Mouse (Mus musculus): ENCODE data around the gene 4930442H23Rik.
"Not testable (repeated sequence)": the region's sequence is repeated elsewhere in the genome, so short reads cannot be mapped to it uniquely, and the experiment has no call there.

4930442H23Rik gene

GRCm38 (mm10) chr10:81200141-81200540 is 16.5 kb upstream of the 4930442H23Rik start:
- in situ Hi-C loops (cut with MboI; ENCODE audit: unreplicated experiment in 2 of 2): loop anchor here in 1 of 2 experiments (25.0 kb wide), 1 partner anchor 962 kb away; no protein-coding TSS in a partner anchor

DNA sequence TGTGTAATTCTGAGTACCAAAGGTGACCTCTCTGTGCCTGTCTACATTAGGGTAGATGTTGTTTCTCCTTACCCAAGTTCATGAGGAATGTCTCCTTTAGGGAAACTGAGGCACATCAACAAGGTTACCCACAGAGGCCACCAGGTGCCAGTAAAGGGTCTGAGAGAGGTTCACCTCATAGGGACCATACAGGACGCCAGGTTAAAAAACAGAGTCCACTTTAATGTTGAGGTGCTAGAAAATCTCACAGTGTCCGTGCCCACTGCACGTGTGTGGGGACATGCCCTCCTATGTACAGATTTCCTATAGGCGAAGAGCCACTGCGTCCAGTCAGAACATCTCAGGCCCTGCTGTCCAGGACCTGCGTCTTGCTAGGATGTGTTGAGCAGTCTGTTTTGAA is 15.3 kb upstream of the 4930442H23Rik start:
- in situ Hi-C loops (cut with MboI; ENCODE audit: unreplicated experiment in 2 of 2): loop anchor here in 1 of 2 experiments (5.0 to 10.0 kb wide), 2 partner anchors 88 to 356 kb away; partner anchors contain the start of gene Aes

GRCm38 (mm10) chr10:81198230-81198629 is 14.6 kb upstream of the 4930442H23Rik start:
- in situ Hi-C loops (cut with MboI; ENCODE audit: unreplicated experiment in 2 of 2): loop anchor here in 1 of 2 experiments (5.0 to 10.0 kb wide), 2 partner anchors 89 to 357 kb away; partner anchors contain the start of gene Aes

DNA sequence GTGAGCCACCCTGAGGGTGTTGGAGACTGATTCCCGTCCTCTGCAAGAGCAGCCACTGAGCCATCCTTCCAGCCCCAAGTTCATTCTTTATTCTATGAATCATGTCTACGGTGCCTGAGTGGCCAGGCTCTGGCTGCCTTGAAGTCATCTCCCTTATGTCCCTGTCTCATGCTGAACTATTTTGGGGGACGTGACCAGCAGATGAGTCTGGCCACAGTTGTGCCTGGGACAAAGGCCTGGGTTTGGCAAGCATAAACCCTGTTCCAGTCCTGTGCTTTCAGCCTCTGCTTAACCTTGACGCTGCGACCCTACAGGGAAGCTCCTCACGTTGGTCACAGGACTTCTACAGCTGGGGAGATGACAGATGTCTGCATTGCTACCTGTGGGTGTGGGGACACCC is 13.7 kb upstream of the 4930442H23Rik start:
- in situ Hi-C loops (cut with MboI; ENCODE audit: unreplicated experiment in 2 of 2): loop anchor here in 1 of 2 experiments (5.0 to 10.0 kb wide), 2 partner anchors 90 to 357 kb away; partner anchors contain the start of gene Aes

- in situ Hi-C loops (cut with MboI; ENCODE audit: unreplicated experiment in 2 of 2): loop anchor here in 1 of 2 experiments (5.0 to 10.0 kb wide), 2 partner anchors 91 to 358 kb away; partner anchors contain the start of gene Aes
Observed at GRCm38 (mm10) chr10:81196470-81197065, 12.9 kb upstream of the 4930442H23Rik start.

DNA sequence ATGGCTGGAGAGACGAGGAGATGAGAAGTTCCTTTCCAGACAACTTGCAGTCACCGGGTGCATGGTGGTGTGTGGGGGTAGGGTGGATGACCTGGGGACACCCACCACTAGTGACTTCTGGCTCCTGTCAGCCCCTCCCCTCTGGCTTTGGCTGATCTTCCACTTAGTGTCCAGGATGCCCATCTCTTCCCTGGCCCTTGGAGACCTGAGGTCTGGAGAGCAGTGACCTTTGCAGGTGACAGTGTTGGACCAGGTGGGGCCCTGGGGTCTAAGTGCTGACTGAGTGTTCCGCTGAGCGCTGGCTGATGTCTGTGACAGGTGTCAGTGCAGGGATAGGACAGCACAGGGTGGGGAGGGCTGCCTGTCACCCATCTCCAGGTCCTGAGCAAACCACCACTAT is 11.7 kb upstream of the 4930442H23Rik start:
- in situ Hi-C loops (cut with MboI; ENCODE audit: unreplicated experiment in 2 of 2): loop anchor here in 1 of 2 experiments (5.0 to 10.0 kb wide), 2 partner anchors 92 to 360 kb away; partner anchors contain the start of gene Aes

GRCm38 (mm10) chr10:81193991-81194774 is 10.5 kb upstream of the 4930442H23Rik start:
- in situ Hi-C loops (cut with MboI; ENCODE audit: unreplicated experiment in 2 of 2): loop anchor here in 1 of 2 experiments (10.0 kb wide), 1 partner anchor 361 kb away; the partner anchor contains the start of gene Aes

DNA sequence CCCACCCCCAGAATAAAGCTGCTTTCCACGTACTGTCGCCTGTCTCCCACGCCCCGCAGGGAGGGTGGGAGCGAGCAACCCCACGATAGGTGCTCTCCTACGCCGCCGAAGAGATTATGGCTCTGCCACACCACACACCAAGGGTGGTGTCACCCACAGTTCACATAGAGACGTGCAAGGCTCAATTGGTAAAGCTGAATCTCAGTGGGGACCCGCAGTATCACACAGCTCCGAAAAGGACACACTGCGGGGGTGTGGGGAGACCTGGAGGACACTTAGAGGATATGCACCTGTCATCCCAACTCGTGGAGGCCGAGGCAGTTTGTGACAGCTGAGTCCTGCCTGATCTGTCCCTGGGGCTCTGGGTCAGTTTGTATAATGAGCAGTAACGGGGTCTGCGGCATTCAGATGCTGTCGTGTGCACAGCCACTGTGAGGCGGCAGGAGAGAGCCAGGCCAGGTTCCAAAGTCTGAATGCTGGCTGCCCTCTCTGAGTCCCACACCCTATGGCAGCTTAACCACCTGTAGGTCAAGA is 9.4 kb upstream of the 4930442H23Rik start:
- in situ Hi-C loops (cut with MboI; ENCODE audit: unreplicated experiment in 2 of 2): loop anchor here in 1 of 2 experiments (10.0 kb wide), 1 partner anchor 362 kb away; the partner anchor contains the start of gene Aes

- in situ Hi-C loops (cut with MboI; ENCODE audit: unreplicated experiment in 2 of 2): loop anchor here in 1 of 2 experiments (10.0 kb wide), 1 partner anchor 362 kb away; the partner anchor contains the start of gene Aes
Observed at GRCm38 (mm10) chr10:81192270-81192967, 8.8 kb upstream of the 4930442H23Rik start.

- in situ Hi-C loops (cut with MboI; ENCODE audit: unreplicated experiment in 2 of 2): loop anchor here in 1 of 2 experiments (10.0 kb wide), 1 partner anchor 363 kb away; the partner anchor contains the start of gene Aes
Observed at GRCm38 (mm10) chr10:81191342-81191982, 7.8 kb upstream of the 4930442H23Rik start.

GRCm38 (mm10) chr10:81190912-81191321 is 7.3 kb upstream of the 4930442H23Rik start:
- in situ Hi-C loops (cut with MboI; ENCODE audit: unreplicated experiment in 2 of 2): loop anchor here in 1 of 2 experiments (10.0 kb wide), 1 partner anchor 364 kb away; the partner anchor contains the start of gene Aes

DNA sequence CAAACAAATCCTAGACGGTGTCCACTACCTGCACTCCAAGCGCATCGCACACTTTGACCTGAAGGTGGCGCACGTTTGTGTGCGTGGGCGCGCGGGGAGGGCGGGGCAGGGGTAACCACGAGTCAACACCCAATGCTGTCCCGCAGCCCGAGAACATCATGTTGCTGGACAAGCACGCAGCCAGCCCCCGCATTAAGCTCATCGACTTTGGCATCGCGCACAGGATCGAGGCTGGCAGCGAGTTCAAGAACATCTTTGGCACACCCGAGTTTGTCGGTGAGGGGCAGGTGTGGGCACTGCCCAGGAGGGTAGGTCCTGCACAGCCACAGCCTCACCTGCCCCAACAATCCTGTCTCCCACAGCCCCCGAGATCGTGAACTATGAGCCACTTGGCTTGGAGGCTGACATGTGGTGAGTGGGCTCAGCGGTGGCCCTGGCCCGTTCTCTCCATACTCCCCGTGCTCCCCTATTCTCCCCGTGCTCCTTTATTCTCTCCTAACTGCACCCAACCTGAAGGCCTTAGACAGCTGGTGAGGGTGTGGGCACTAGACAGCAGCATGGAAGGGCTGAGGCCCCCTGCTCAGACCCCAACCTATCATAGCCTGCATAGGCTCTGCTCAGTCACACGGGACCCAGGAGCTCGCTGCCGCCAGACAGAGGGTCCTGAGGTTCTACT is 6.7 kb upstream of the 4930442H23Rik start:
- in situ Hi-C loops (cut with MboI; ENCODE audit: unreplicated experiment in 2 of 2): loop anchor here in 1 of 2 experiments (10.0 kb wide), 1 partner anchor 364 kb away; the partner anchor contains the start of gene Aes

- in situ Hi-C loops (cut with MboI; ENCODE audit: unreplicated experiment in 2 of 2): loop anchor here in 1 of 2 experiments (10.0 kb wide), 1 partner anchor 365 kb away; the partner anchor contains the start of gene Aes
Observed at GRCm38 (mm10) chr10:81189821-81190220, 6.2 kb upstream of the 4930442H23Rik start.

DNA sequence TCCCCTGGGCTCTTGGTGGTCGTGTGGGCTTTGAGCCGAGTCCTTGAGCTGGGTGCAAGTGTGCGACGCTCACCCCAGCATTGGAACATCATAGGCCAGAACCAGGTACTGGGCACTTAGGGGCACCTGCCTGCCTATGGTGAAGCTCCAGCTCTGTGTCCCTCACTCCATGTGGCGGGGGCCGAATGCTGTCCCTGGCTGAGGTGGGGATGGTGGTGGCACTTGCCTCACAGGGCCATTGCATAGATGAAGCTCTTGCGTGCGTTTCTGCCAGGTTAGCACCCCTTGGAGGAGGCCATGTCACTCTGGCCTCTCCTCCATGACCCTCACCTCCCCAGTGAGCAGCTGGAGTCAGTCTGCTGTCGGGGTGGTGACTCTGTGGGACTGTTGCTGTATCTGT is 3.5 kb upstream of the 4930442H23Rik start:
- in situ Hi-C loops (cut with MboI; ENCODE audit: unreplicated experiment in 2 of 2): no loop called here

GRCm38 (mm10) chr10:81184765-81185164 is 1.1 kb upstream of the 4930442H23Rik start:
- in situ Hi-C loops (cut with MboI; ENCODE audit: unreplicated experiment in 2 of 2): no loop called here

DNA sequence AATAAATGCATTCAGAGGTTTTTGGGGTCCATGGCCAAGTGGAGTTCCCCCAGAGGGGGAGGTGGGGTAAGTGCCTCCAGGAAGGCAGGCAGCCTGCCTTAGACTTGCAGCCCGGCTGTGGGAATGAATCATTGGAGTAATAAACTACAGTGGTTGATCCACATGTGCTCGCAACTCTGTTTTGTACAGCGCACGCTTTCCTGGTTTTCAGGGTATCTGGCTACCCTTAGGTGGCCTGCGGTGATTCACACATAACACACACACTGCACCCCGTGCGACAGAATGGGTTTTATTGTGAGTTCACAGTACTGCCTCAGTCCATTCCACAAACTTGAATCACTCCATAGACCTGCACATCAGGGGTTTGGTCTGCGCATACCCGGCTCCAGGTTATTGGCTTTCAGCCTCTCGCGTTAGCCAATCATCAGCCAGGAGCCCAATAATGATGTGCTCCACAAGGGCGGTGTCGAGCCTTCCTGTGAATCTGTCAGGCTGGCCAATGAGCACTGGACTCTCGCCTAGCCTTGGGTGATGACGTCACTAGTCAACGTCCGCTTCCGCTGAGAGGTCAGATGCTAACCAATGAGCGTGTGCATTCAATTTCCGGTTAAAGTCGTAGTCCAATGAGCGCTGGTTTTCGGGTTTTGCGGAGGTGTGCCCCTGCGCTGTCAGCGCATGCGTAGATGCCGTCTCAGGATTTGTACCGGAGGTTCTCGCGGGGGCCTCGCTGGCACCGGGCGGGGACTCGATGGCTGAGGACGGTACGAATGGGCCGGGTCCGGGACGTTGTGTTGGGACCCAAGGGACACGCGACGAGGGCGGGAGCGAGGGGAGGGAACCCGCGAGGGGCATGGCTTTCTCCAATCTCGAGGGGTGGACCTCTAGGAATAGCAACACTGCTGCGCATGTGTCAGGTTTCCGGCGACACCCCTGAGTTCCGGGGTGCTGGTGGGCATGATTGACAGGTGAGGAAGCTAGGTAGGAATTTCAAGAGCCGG is 1.0 kb downstream of the 4930442H23Rik start, which contains the start of gene Dapk3:
Gene Dapk3 (plus strand): TSS at position 670 of the 998 bp plus-strand sequence.
- in situ Hi-C loops (cut with MboI; ENCODE audit: unreplicated experiment in 2 of 2): no loop called here

DNA sequence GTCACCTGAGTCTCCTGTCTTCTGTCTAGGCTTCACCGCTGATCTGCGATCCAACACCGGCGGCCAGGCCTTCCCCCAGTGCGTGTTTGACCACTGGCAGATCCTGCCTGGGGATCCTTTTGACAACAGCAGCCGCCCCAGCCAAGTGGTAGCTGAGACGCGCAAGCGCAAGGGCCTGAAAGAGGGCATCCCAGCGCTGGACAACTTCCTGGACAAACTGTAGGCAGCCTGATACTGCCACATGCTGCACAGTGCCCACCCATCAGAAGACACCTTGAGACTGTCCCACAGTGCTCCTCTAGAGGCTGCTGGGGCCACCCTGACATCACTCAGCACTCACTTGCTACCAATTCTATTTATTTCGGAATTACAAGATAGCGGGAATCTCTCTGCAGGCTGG is 1.8 kb downstream of the 4930442H23Rik start:
- in situ Hi-C loops (cut with MboI; ENCODE audit: unreplicated experiment in 2 of 2): not testable (repeated sequence)
